Mouse (Mus musculus) G1E (cell line): Measurements from ENCODE around the gene 5730596B20Rik.

Source experiments
- CTCF ChIP-seq: IDR thresholded peaks from 2 replicates; pipeline ENCODE4 v1.5.1; 2012; ENCODE audit warnings: low read depth, low read length, inconsistent platforms, mixed read lengths
- GATA1 ChIP-seq: IDR thresholded peaks from 2 replicates; pipeline ENCODE4 v1.6.1; 2012; ENCODE audit warnings: borderline replicate concordance, low read length, inconsistent platforms, mixed read lengths
- POLR2AphosphoS5 ChIP-seq: IDR thresholded peaks from 2 replicates; pipeline ENCODE4 v1.6.1; 2012; ENCODE audit warnings: low read depth, low read length, inconsistent platforms; ENCODE audit not compliant: insufficient replicate concordance

DNA sequence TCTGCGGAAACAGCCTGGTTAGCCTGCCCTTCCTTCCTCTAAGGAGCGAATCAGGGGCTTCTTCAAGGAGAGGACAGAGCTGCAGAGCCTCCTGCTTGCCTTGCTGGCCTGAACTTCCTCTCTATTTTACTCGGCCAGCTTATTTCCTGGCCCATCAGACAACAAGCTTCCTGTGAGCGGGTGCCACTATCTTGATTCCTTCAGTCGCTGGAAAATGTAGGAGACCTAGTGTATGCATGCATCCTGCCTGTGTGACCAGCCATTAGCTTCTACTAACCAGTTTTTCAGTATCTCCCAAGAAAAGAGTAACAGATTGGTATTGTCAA is 6.4 kb upstream of the 5730596B20Rik start:
- TF ChIP-seq GATA1 (no peak), CTCF (no peak), POLR2AphosphoS5 (no peak)
